Mouse (Mus musculus) kidney, embryonic 14.5 days (tissue): ENCODE results near the gene Slc1a6. TPM values are rescaled to one million over a fixed set of nuclear protein-coding genes. Genes with fewer than 3 reads are reported as not detected.

Experiments used
- ATAC-seq: fragments of 200-750 bp; cut with Nextera tagmentation; 2 replicates; pipeline ENCODE4 v1.8.0; 2017; ENCODE audit warnings: moderate number of reproducible peaks, mild to moderate bottlenecking, moderate TSS enrichment, moderate library complexity; ENCODE audit not compliant: low FRiP score, low TSS enrichment
- H3K27ac ChIP-seq: fragments of 300-500 bp; sonication (generic); 2 replicates; pipeline ENCODE4 v1.5.1; 2014; ENCODE audit warnings: low read depth, mild to moderate bottlenecking, low read length, moderate library complexity, mixed read lengths
- H3K27me3 ChIP-seq: fragments of 300-500 bp; sonication (generic); 2 replicates; pipeline ENCODE4 v1.6.1; 2014; ENCODE audit warnings: mild to moderate bottlenecking, low read length; ENCODE audit not compliant: control insufficient read depth, insufficient read depth
- H3K36me3 ChIP-seq: fragments of 300-500 bp; sonication (generic); 2 replicates; pipeline ENCODE4 v1.6.1; 2014; ENCODE audit warnings: low read length, mixed read lengths; ENCODE audit not compliant: control insufficient read depth, insufficient read depth
- H3K4me1 ChIP-seq: fragments of 300-500 bp; sonication (generic); 2 replicates; pipeline ENCODE4 v1.6.1; 2014; ENCODE audit warnings: low read length, mixed read lengths; ENCODE audit not compliant: control insufficient read depth, insufficient read depth
- H3K4me2 ChIP-seq: fragments of 300-500 bp; sonication (generic); replicated peaks from 2 replicates; pipeline ENCODE4 v1.6.1; 2014; ENCODE audit warnings: low read depth, mild to moderate bottlenecking, low read length
- H3K4me3 ChIP-seq: fragments of 300-500 bp; sonication (generic); 2 replicates; pipeline ENCODE4 v1.5.1; 2014; ENCODE audit warnings: mild to moderate bottlenecking, low read length
- H3K9ac ChIP-seq: fragments of 300-500 bp; sonication (generic); 2 replicates; pipeline ENCODE4 v1.6.1; 2014; ENCODE audit warnings: low read depth, mild to moderate bottlenecking, low read length, moderate library complexity
- H3K9me3 ChIP-seq: fragments of 300-500 bp; sonication (generic); 2 replicates; pipeline ENCODE4 v1.6.1; 2016; ENCODE audit warnings: low read length; ENCODE audit not compliant: control insufficient read depth
- WGBS: fragments of 180-500 bp; shearing (Covaris S2); extraction: QIAGEN DNeasy Blood & Tissue Kit; methylation state at CpG from one replicate; pipeline ENCODE4 v1.1.7; 2014; 5-methylcytosine and 5-hydroxymethylcytosine counted together
- polyA plus RNA-seq: library from polyadenylated mRNA; unstranded; fragments of >200 nt; fragmentation: Nextera tagmentation; extraction: Ambion mirVana; gene quantifications from 2 replicates; pipeline ENCODE4 v1.2.1, GENCODE M21; 2014

The Slc1a6 gene
- polyA plus RNA-seq, 1 experiment from 2014 or later = 0.27 TPM

DNA sequence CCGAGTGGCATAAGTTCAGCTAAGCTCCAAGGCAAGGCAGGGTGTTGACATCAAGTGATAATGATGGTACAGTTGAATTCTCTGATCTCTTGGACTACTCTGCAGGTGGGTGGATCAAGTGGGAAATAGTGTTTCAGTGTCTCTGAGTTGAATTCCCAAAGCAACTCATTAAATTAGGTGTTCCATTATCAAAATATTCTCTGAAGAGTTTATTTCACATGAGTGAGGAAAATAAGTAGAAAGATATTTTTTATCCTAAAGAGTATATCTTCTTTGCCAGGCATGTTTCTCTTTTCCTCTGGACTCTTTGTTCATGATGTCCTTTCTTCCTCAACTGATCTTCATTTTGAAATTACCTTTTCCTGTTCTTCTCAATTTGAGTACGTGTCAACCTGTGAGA is 71.8 kb downstream of the Slc1a6 start, which contains the start of gene Olfr1356:
Gene Olfr1356 (minus strand): TSS at position 101 of the 400 bp plus-strand sequence.
- Histone ChIP-seq H3K27ac (no peak within 1 kb of the TSS), H3K36me3 (no peaks in the 10 kb centered on the region), H3K9ac (no peak within 1 kb of the TSS), H3K27me3 (no peaks in the 10 kb centered on the region), H3K4me2 (no peak within 1 kb of the TSS), H3K4me1 (no peaks in the 10 kb centered on the region), H3K4me3 (no peak within 1 kb of the TSS), H3K9me3 (no peaks in the 10 kb centered on the region)
- 89% methylated on average over 2 of the region's 2 CpGs for WGBS
- ATAC-seq = no peak

Other genes starting within 250 kb of the Slc1a6 start
- 32.3 and 34.0 TPM in 2 replicates for gene Ilvbl, start 206.2 kb upstream of the Slc1a6 start, polyA plus RNA-seq
- 16.8 and 18.0 TPM in 2 replicates for gene Syde1, start 188.5 kb upstream of the Slc1a6 start, polyA plus RNA-seq
- not detected in 2 replicates for gene Olfr1357, start 162.4 kb upstream of the Slc1a6 start, polyA plus RNA-seq
- gene Casp14, start 62.2 kb upstream of the Slc1a6 start, polyA plus RNA-seq = not detected in 2 replicates
- not detected in 2 replicates for gene Ccdc105, start 27.4 kb upstream of the Slc1a6 start, polyA plus RNA-seq
- gene Olfr1356, start 71.7 kb downstream of the Slc1a6 start, polyA plus RNA-seq = not detected in 2 replicates
- gene Olfr1355, start 95.0 kb downstream of the Slc1a6 start, polyA plus RNA-seq = not detected in 2 replicates
- gene Olfr1354, start 132.7 kb downstream of the Slc1a6 start, polyA plus RNA-seq = not detected in 2 replicates
- gene Olfr8, start 170.1 kb downstream of the Slc1a6 start, polyA plus RNA-seq = not detected in 2 replicates
- not detected in 2 replicates for gene Olfr1353, start 182.8 kb downstream of the Slc1a6 start, polyA plus RNA-seq
- gene Olfr1352, start 200.6 kb downstream of the Slc1a6 start, polyA plus RNA-seq = not detected in 2 replicates
- gene Olfr1351, start 232.0 kb downstream of the Slc1a6 start, polyA plus RNA-seq = not detected in 2 replicates
- gene Olfr57, start 248.2 kb downstream of the Slc1a6 start, polyA plus RNA-seq = 0.27 TPM in 1 of 2 replicates, not detected in the other